Mouse (Mus musculus): ENCODE measurements around the gene Psmg4. TPM values are rescaled to one million over a fixed set of nuclear protein-coding genes. Genes with fewer than 3 reads are reported as not detected.

The Psmg4 gene
- total RNA-seq, 1 experiment from 2014 or later: 56.8 TPM

DNA sequence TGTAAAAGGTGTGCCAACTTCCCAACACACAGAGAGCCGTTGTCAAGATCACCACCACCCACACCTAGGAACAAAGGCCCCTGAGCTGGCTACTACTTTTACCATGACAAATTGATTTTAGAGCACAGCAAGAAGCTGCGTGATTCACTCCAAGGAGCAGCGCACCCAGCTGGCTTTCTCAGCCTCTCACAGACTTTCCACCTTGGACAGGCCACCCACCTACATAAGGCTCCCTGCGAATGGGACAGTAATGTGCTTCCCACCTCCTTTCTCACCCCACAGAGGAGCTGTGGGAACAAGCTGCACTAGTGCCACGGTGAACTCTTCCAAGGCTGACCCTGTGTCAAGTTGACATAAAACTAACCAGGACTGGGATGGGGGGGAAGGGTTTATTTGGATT, 19.4 kb upstream of the Psmg4 start:
- no peak for ATAC-seq (ENCODE audit: extremely low read depth, insufficient number of reproducible peaks, low FRiP score, poor library complexity, severe bottlenecking)

- no peak for ATAC-seq (ENCODE audit: extremely low read depth, insufficient number of reproducible peaks, low FRiP score, poor library complexity, severe bottlenecking)
These were observed 15.8 kb upstream of the Psmg4 start for GRCm38 (mm10) chr13:34146916-34147315.

DNA sequence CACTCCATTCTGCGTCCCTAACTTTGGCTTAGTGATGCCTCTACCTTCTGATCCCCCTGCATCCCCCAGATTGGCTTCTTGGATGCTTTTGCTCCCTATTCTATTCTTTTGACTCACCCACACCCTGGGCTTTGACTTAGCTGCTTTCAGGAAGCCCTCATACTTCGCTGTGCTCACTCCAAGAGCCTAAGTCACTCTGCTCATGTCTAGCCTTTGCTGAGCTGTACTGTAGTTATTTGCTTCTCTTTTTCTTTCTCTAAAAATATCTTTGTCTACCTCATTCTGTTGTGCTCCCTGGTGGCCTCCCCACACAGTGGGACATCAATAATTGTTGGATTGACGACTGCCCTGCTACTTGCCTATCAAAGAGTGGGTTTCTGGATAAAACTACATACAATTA, 14.6 kb upstream of the Psmg4 start:
- no peak for ATAC-seq (ENCODE audit: extremely low read depth, insufficient number of reproducible peaks, low FRiP score, poor library complexity, severe bottlenecking)

- peak; percentile 31; the same call in 1 of the 2 replicates for ATAC-seq (ENCODE audit: extremely low read depth, insufficient number of reproducible peaks, low FRiP score, poor library complexity, severe bottlenecking)
These were observed 13.9 kb upstream of the Psmg4 start for GRCm38 (mm10) chr13:34148767-34149392.

DNA sequence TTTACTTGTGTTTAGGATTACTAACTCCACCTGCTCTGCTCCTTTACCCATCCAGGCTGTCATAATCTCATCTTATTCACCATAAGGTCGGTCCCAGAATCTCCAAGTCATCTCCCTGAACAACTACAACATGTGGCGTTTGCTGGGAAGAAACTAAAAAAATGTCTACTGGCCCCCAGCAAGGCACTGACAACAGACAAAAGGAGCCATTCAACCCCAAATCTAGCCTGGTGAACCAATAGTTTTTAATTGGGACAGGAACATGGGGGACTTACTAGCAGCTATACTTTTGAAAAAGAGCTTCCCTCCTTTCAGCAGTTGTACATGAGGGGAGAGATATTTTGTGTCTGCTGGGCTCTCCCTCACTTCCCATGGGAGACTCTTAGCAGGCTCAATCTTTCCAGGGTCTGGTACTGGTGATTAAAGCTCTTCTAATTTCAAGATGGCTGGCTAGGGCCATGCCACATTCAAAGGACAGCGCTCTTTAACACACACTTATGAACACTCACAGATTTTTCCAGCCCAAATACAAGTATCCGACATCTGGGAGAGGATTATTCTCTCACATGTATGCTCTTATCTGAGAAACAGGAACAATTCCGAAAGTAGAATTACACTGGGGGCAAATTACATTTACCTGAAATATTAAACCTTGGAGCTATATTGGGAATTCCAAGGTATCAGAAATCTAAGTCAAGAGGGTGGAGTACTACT, 13.1 kb upstream of the Psmg4 start:
- ATAC-seq (ENCODE audit: extremely low read depth, insufficient number of reproducible peaks, low FRiP score, poor library complexity, severe bottlenecking): no peak

DNA sequence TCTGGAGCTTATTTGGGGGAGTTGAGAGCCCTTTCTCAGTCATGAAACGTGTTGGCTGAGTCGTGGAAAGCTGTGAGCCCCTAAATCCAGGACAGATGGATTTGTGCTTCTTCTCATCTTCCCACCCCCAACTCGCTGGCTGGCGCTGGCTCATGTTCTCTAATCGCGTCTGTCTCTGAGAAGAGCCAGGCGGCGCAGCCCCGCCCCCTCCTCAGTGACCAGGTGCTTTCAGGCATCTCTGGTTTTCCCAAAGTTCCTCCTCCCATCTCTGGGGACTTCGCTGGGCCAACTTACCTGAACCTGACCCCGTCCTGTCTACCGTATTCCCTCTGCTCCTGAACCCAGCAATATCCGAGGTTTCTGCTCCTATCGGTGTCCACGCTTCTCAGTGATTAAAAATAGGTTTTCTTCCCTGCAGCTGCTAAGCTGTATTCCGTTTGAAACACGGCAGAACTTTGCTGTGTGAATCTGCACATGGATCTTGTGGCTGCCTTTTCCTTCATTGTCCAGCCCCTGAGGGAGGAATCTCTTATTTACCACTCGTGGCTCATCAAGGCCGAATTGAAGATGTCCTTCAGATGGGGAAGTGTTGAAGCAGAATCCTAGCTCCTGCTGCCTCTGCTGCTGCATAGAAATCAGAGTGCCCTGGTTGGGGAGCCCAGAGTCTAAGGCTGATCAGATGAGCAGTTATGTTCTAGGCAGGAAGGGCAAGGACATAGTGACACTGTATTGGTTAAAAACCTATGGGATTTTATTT, 12.3 kb upstream of the Psmg4 start:
- ATAC-seq (ENCODE audit: extremely low read depth, insufficient number of reproducible peaks, low FRiP score, poor library complexity, severe bottlenecking): no peak

GRCm38 (mm10) chr13:34151425-34151824, 11.3 kb upstream of the Psmg4 start:
- no peak for ATAC-seq (ENCODE audit: extremely low read depth, insufficient number of reproducible peaks, low FRiP score, poor library complexity, severe bottlenecking)

DNA sequence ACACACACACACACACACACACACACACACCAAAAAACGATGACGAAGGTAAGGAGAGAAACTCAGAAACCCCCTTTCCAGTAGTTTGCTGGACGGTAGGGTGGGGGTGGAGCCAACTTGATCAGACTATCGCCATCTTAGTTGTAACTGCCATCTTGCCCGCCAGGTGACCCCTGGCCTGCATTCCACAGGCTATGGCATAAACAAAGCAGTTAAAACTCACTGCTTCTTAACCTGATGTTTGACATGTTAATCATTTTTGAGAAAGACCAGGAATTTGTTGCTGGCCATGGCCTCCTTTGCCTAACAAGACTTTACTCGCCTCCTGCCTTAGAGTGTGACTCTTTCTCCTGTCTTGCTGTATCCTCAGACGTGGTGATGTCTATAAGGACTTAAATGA, 10.1 kb upstream of the Psmg4 start:
- ATAC-seq (ENCODE audit: extremely low read depth, insufficient number of reproducible peaks, low FRiP score, poor library complexity, severe bottlenecking): no peak

- ATAC-seq (ENCODE audit: extremely low read depth, insufficient number of reproducible peaks, low FRiP score, poor library complexity, severe bottlenecking): no peak
These were observed 9.3 kb upstream of the Psmg4 start for GRCm38 (mm10) chr13:34153254-34154011.

DNA sequence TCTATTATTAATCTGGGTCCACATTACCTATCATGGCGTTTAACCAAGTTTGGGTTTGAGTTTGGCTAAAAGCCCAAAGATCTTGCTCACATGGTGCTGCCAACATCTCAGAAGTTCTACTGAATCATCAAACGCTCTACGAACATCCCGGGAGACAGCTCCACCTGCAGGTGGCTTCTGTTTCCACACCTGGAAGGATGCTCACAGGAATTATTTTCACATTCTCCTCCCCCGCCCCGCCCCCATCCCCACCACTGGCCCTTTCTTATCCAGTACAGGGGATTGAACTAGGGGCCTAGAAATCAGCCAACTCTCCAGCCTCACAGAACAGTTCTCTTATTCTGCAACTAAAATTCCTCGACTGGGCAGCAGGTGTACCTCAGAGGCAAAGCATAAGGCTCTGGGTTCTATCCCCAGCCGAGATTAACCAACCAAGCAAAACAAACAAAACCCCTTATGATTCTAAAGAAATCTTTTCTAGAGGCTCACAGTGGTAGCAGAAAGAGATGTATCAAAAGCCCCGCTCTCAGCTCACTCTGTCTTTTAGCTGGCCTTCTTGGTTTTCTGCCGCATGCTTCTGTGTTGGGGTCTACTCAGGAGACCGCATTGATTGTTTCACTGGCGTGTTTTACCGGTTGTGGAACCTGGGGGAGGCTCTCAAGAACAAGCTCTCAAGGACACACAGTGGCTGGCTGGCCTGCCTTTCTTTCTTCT, 8.4 kb upstream of the Psmg4 start:
- peak; percentile 67; the same call in 1 of the 2 replicates for ATAC-seq (ENCODE audit: extremely low read depth, insufficient number of reproducible peaks, low FRiP score, poor library complexity, severe bottlenecking)

GRCm38 (mm10) chr13:34154931-34155272, 7.9 kb upstream of the Psmg4 start:
- ATAC-seq (ENCODE audit: extremely low read depth, insufficient number of reproducible peaks, low FRiP score, poor library complexity, severe bottlenecking): peak; percentile 57; the same call in 1 of the 2 replicates

GRCm38 (mm10) chr13:34156133-34156839, 6.5 kb upstream of the Psmg4 start:
- ATAC-seq (ENCODE audit: extremely low read depth, insufficient number of reproducible peaks, low FRiP score, poor library complexity, severe bottlenecking): no peak

DNA sequence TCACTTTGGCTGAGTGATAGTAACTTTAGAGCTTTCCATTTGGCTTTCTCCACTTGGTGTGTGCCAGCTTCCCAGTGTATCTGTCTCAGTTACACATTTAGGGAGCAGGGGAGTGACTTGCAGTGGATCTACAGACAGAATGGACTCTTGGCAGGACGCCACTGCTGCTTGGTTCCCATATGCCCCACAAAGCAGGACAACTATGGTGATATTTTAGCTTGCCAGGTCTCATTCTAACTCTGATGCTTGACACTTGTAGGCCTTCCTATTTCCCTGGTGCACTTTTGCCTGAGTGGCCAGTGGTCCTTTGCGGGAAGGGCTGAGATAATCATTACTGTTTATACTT, 6.0 kb upstream of the Psmg4 start:
- no peak for ATAC-seq (ENCODE audit: extremely low read depth, insufficient number of reproducible peaks, low FRiP score, poor library complexity, severe bottlenecking)

GRCm38 (mm10) chr13:34157596-34158157, 5.1 kb upstream of the Psmg4 start:
- no peak for ATAC-seq (ENCODE audit: extremely low read depth, insufficient number of reproducible peaks, low FRiP score, poor library complexity, severe bottlenecking)

DNA sequence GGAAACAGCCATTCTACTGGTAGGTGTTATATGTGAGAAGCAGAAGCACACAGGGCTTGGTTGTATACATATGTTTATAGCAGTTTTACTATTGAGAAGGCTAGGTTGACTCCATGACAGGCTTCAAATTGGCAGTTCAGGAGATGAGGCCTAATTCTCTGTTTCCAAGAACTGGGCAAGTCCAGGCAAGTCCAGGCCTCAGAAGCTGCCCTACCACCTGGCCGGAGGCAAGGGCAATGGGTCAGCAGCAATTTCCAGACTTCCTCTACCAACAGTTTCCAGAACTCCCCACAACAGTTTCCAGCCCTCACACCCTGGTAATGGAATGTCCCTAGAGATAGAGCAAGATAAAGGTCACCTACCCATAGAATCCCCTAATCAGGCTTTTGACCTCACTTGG, 2.8 kb upstream of the Psmg4 start:
- no peak for ATAC-seq (ENCODE audit: extremely low read depth, insufficient number of reproducible peaks, low FRiP score, poor library complexity, severe bottlenecking)

DNA sequence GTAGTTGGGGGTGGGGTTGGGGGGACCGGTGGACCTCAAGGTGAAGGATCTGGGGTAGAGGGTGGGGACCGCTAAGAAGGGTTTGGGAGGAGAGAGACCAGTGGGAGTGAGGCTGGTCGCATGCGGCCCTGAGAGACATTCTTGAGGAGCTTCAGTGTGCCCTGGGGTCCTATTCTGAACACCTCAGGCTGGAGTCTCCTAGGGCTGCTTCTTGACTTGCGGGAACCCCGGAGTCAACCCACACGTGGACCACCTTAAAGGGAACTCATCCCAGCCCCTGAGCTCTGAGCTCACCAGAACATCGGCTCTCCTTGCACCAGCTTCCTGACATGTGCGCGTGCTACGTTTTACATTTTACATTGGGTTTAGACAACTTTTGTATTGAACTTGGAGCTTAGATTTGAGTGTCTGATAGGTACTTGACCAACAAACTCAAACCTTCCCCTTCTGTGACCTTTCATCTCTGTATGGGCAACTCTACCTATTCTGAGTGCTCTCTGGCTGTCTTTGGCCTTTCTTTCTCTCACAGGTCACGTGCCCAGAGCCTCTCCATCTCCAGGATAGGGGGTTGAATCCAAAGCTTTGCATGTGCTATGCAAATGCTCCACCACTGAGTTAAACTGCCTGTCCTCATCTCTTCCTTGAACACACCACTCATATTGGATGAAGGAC, 676 bp downstream of the Psmg4 start:
- no peak for ATAC-seq (ENCODE audit: extremely low read depth, insufficient number of reproducible peaks, low FRiP score, poor library complexity, severe bottlenecking)

DNA sequence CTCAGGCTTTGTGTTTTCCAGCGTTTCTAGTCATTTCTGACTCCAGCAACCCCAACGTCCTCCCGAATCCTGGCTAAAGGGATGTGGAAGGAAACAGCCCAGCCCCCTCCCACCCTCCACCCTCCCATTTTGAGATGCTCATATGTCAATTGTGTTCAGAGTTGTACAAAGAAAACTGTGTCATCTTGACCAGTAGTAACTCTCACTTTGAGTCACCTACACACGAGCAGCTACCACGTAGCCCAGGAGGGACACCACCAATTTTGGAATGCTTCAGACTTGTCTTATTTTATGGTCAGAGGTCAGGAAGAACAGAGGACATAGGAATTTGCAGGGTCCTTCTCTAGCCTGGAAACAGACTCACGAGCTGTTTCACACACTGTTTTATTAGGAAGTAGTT, 11.3 kb downstream of the Psmg4 start:
- no peak for ATAC-seq (ENCODE audit: extremely low read depth, insufficient number of reproducible peaks, low FRiP score, poor library complexity, severe bottlenecking)

DNA sequence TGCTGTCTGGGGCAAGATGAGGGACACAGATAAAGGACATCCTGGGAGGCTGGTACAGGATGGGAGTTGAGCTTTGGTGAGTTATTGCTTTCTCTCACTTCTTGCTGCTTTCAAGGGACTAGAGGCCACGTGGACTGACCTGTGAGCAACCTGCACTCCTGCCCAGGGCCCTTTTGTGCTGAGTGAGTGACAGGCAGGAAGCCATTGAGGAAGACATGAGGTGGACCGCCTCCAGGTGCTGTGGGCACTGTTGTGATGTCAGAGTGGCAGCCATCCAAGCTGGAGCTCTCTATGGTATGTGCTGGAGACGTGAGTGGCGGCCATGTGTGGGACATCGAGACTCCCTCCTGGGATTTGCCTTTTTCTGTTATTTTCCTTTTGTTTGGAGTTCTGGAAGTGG, 18.9 kb downstream of the Psmg4 start:
- ATAC-seq (ENCODE audit: extremely low read depth, insufficient number of reproducible peaks, low FRiP score, poor library complexity, severe bottlenecking): no peak
